Mouse (Mus musculus) fibroblast of lung, adult 2 months (primary cell): Measurements from ENCODE around the gene Sinhcaf.
"Not testable (repeated sequence)": the region's sequence is repeated elsewhere in the genome, so short reads cannot be mapped to it uniquely, and the experiment has no call there.

Experiments
- DNase-seq: peaks from one replicate; pipeline ENCODE4 v3.0.0-alpha.2; 2011; ENCODE audit warnings: low read depth

Gene Sinhcaf

GRCm38 (mm10) chr6:148945509-148946408, 508 bp downstream of the Sinhcaf start:
- no peak for DNase-seq

GRCm38 (mm10) chr6:148944767-148945508, 1.3 kb downstream of the Sinhcaf start:
- DNase-seq, result no peak

GRCm38 (mm10) chr6:148944344-148944766, 1.9 kb downstream of the Sinhcaf start:
- DNase-seq, result no peak

- DNase-seq, result no peak
These were observed 2.6 kb downstream of the Sinhcaf start for GRCm38 (mm10) chr6:148943695-148944094.

GRCm38 (mm10) chr6:148942406-148942805, 3.9 kb downstream of the Sinhcaf start:
- no peak for DNase-seq

- no peak for DNase-seq
These were observed 4.4 kb downstream of the Sinhcaf start for GRCm38 (mm10) chr6:148941880-148942279.

GRCm38 (mm10) chr6:148940383-148940782, 5.9 kb downstream of the Sinhcaf start:
- DNase-seq, result not testable (repeated sequence)

GRCm38 (mm10) chr6:148937693-148938092, 8.6 kb downstream of the Sinhcaf start:
- DNase-seq, result no peak

GRCm38 (mm10) chr6:148934961-148935590, 11.2 kb downstream of the Sinhcaf start:
- no peak for DNase-seq

GRCm38 (mm10) chr6:148931281-148931680, 15.0 kb downstream of the Sinhcaf start:
- DNase-seq, result no peak

- no peak for DNase-seq
These were observed 27.3 kb downstream of the Sinhcaf start for GRCm38 (mm10) chr6:148918841-148919398.

- no peak for DNase-seq
These were observed 28.6 kb downstream of the Sinhcaf start for GRCm38 (mm10) chr6:148917672-148918071.

GRCm38 (mm10) chr6:148916817-148917216, 29.4 kb downstream of the Sinhcaf start:
- DNase-seq, result no peak

GRCm38 (mm10) chr6:148913938-148914337, 32.3 kb downstream of the Sinhcaf start:
- DNase-seq, result peak; percentile 56

- DNase-seq, result not testable (repeated sequence)
These were observed 34.4 kb downstream of the Sinhcaf start for GRCm38 (mm10) chr6:148911906-148912305.

GRCm38 (mm10) chr6:148906958-148907357, 39.3 kb downstream of the Sinhcaf start:
- no peak for DNase-seq

- DNase-seq, result no peak
These were observed 43.5 kb downstream of the Sinhcaf start for GRCm38 (mm10) chr6:148902728-148903127.

GRCm38 (mm10) chr6:148896507-148896851, 49.8 kb downstream of the Sinhcaf start:
- peak; percentile 27 for DNase-seq

GRCm38 (mm10) chr6:148895773-148896506, 50.3 kb downstream of the Sinhcaf start, which contains the start of gene Caprin2:
Gene Caprin2 (minus strand): TSS chr6:148896237.
- DNase-seq, result peak; percentile 43

GRCm38 (mm10) chr6:148894888-148895772, 51.1 kb downstream of the Sinhcaf start:
- DNase-seq, result no peak
